Mouse (Mus musculus): ENCODE measurements around the gene Gm38431. TPM values are rescaled to one million over a fixed set of nuclear protein-coding genes. Genes with fewer than 3 reads are reported as not detected.
A peak's percentile ranks its signal among the peaks of the same experiment; 100 is the strongest.

Gene Gm38431
- total RNA-seq, 2 experiments from 2014 or later = 2.1 to 3.5 TPM

DNA sequence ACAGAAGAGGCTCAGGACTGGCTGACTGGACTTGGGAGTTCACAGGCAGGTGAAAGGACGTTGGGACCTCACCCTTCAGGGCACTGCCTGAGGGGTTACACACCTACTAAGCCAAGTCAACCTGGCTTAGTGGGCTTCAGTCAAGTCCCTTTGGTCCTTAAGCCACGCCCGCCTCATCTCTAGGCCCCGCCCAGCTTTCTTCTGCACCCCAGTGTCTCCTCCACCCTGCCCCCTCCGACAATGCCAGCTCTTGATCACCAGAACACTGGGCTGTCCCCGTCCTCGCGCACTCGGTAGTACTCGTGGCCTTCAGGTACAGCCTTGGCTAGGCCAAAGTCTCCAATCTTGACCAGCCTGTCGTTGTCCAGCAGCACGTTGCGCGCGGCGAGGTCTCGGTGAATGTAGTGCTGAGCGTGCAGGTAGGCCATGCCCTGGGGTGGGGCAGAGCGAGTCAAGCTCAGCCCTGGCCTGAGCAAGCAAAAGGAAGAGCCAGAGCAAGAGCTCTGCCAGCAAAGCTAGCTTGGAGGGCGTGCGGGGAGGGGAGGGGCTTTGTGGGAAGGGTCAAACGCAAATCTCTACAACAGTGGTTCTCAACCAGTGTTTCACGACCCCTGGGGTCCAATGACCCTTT lies 15.9 kb upstream of the Gm38431 start:
- no peak for DNase-seq (ENCODE audit: low spot score in 2 of 2)

DNA sequence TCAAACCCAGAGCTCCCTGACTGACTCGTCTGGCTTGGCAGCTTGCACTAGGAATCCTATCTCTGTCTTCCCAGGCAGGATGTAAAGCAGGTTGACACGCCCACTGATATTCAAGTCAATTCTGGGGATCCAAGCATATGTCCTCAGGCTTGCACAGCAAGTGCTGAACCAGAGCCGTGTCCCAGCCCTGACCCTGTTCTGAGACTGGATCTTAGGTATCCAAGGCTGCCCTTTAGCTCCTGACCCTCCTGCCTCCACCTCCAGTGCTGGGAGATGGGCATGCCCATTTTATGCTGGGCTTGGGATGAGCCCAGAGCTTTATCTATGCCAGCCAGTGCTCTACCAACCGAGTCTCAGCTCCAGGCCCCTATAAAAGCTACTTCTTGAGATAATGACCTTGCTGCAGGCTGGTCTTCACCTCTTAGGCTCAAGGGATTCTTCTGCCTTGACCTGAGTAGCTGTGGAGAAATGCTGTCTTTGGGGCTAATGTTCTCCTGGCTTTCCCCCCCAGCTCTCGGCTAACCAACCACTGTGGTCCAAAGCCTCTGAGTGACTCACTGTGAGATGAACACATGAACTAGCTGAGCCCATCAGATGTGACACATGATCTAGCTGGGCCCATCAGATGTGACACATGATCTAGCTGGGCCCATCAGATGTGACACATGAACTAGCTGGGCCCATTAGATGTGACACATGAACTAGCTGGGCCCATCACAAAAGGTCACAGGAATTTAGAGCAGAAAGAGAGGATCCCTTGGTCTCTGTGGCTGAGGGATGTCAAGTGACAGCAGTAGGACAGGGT lies 14.2 kb upstream of the Gm38431 start:
- intact Hi-C loops (cut with DNase I) = no loop called here
- no peak for DNase-seq (ENCODE audit: low spot score in 2 of 2)

More for the DNA sequence above, 15.9 kb upstream of the Gm38431 start:
- intact Hi-C loops (cut with DNase I) = no loop called here

DNA sequence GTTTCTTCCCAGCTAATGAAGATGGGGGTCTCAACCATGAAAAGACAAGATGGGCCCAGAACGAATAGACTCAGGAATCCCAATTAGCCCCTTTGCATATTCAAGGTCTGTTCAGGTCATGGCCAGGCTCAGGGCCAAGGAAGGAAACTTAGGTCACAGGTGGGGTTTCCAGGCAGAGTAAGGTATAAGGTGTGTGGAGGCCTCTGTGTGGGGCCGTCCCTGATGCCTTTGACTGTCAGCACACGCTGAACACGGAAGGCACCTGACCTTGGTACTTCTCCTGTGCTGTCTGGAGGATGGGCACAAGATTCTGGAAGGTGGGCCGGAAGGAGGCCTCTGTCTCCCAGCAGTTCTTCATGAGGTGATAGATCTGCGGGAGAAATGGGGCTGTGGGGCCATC lies 13.0 kb upstream of the Gm38431 start:
- intact Hi-C loops (cut with DNase I) = no loop called here
- DNase-seq (ENCODE audit: low spot score in 2 of 2) = no peak

DNA sequence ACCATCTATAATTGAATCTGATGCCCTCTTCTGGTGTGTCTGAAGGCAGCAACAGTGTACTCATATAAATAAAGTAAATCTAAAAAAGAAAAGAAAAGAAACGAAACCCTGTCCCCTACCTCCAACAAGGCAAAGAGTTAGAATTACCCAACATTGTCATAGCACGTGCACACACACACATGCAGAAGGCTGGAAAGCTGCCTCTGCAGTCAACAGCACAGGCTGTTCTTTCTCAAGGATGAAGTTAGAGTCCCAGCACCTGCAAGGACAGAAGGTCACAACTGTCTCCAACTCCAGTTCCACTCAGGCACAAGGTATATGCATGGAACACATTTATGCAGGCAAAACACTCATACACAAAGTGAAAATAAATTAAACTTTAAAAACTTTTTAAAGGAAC lies 10.3 kb upstream of the Gm38431 start:
- intact Hi-C loops (cut with DNase I) = no loop called here

DNA sequence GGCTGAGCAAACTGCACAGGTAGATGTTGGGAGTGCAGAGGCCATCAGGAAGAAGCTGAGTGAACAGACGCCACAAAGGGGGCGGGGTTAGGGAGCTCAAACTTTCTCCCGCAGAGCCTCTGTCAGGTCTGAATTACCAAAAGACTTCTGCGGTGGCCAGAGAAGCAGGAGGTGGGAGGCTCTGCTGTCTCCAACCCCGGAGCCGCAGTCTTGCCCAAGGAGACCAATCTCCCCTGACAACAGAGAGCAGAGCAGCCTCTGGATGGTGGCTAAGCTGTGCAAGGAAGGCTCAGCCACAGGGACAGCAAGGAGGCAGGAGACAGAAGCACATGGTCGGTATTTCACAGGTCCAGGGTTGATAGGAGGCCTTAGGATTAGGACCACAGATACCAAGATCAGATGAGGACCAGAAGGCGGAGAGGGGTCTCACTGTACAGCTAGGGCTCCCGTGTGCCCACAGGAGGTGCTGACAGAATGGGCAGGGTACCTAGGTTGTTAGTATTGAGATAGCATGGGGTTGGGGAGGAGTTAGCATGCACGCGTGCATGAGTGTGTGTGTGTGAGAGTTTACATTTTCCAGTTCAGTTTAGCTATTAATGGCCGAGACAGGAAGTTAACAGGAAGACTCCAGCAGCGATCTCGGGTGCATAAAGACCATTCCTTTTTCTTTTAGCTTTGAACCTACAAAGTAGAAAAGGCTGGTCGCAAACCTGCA lies 8.8 kb upstream of the Gm38431 start:
- DNase-seq (ENCODE audit: low spot score in 2 of 2) = no peak
- intact Hi-C loops (cut with DNase I) = no loop called here

More for the DNA sequence above, 10.3 kb upstream of the Gm38431 start:
- DNase-seq (ENCODE audit: low spot score in 2 of 2) = no peak

DNA sequence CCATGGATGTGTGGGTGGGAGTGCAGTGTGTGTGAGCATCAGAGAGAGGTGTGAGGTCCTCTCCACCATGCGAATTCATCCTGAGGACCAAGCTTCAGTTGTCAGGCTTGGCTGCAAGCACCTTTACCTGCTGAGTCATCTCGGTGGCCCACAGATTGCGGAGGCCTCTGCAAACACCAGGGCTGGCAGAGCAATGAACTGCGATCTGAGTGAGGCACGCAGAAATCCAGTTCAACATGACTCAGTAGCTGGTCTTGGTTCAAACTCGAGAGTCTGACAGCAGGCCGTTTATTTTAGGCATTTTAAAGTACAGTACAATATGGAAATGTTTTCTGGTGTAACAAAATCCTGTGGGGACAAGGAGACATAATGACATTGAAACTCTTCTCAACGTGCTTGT lies 6.0 kb upstream of the Gm38431 start:
- intact Hi-C loops (cut with DNase I) = no loop called here
- DNase-seq (ENCODE audit: low spot score in 2 of 2) = peak; percentile 72 to 78

DNA sequence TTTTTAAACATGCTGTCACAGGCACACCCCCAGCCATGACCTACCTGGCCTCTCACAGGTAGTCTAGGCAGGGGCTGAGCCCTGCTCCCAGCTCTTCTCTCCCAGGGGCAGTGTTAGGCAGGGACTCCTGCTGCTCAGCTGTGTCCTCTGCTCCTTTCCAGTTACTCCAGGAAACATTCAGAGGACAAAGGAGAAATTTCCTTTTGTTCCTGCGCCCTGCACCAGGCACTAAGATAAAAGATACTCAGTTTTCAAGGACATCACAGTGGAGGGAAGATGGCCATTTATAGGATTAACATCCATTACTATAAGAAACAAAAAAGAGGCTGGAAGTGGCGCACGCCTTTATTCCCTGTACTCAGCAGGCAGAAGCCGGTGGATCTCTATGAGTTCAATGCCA lies 4.2 kb upstream of the Gm38431 start:
- no peak for DNase-seq (ENCODE audit: low spot score in 2 of 2)
- intact Hi-C loops (cut with DNase I) = no loop called here

DNA sequence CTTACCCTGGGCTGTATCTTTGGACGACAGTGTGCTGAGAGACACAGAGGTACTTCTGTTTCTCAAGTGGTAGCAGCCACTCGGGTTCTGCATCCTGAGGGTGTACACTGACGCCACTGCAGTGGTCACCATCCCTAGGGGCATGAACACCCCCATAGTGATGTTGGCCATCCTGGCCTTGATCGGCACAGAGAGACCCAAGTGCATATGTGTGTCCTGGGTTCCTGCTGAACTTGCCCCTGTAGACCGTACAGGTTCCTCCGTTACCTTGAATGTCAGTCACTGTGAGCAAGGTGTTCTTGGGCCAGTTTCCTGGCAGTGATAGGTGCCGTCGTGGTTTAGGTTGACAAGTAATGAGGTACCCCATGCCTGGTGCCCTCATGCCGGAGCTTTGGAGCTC lies 1.6 kb upstream of the Gm38431 start:
- DNase-seq (ENCODE audit: low spot score in 2 of 2) = no peak
- intact Hi-C loops (cut with DNase I) = loop anchor here (5.0 kb wide), 1 partner anchor 39 kb away; the partner anchor contains the start of gene Tyk2

DNA sequence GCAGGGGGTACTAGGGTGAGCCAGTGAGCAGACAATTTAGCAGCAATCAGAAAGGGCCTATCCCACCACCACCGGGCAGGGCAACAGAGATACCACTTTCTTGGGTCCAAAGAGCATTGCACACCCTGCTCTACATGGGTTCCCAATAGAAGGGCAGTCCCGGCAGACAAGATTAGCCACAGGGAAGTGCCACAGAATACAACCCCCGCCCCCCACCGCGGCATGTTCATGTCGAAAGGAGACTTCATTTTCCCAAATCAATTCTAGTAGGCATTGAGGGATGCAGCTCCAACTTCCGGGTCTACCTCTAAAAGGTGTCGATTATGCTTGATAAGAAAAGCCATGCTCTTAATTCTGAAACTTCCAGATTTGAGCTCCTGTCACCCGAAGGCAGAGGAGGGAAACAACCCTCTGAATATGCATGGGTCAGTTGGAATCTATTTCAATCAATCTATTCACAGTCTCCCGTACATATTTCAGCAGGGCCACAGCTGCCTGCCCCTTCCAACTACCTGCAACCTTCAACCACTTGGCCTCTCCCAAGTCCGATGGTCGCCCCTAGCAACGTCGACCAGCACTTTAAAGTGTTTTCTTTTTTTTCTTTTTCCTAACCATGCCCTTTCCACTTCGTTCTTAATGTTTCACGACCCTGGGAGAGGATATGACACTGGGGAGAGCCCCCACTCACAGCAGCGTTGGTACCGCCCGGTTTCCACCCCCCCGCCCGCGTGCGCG lies 658 bp downstream of the Gm38431 start:
- intact Hi-C loops (cut with DNase I) = loop anchor here (5.0 kb wide), 1 partner anchor 41 kb away; the partner anchor contains the start of gene Tyk2
- no peak for DNase-seq (ENCODE audit: low spot score in 2 of 2)

DNA sequence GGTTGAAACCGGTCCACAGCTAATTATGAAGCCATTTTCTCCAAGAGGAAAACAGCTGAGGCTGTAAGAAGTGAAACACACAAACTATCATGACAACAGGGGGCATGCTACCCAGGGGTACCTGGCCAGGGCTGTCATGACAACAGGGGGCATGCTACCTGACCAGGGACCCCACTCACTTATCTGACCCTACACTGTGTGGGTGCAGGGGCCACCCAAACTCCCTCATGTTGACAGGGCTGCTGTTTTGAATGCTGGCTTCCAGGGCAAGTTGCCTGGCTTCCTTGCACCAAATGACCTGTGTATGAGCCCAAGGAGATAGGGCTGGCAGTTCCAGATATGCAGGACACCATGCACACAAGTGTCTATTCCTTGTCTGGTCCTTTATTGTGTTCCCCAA lies 1.3 kb downstream of the Gm38431 start:
- no peak for DNase-seq (ENCODE audit: low spot score in 2 of 2)
- intact Hi-C loops (cut with DNase I) = loop anchor here (5.0 kb wide), 1 partner anchor 42 kb away; the partner anchor contains the start of gene Tyk2

DNA sequence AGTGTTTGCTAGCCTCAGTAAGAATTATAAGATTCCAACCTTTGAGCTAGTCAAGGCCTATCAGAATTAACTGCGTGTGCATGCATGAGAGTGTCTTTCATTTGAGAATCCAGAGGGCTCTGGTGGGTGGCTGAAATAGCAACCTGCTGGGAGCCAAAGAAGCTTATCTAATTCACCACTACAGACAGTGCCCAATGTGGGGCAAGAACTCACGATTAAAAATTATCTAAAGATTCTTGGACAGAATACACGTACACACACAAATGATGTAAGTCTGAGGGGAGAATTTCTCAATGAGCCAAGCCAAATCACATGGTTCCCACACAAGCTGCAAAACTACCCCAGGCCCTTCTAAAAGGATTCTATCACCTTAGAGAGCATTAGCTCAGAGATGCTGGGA lies 8.5 kb downstream of the Gm38431 start:
- intact Hi-C loops (cut with DNase I) = no loop called here
- DNase-seq (ENCODE audit: low spot score in 2 of 2) = no peak

DNA sequence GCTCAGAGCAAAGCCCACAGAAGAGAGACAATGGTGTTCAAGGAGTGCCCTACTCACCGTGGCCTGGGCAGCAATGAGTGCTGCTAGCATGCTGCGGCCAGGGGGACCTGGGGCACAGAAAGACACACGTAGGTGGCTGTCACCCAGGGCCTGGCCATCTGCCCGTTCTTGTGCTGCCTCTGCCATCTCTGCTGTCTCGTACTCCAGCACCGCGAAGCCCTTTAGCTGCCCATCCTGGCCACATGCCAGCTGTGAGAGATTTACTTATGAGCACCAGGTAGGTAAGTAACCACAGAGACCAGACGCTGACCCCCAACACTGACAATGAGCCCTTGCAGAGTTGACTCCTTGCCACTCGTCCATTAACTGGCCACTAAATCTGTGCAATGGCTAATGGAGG lies 10.7 kb downstream of the Gm38431 start:
- no peak for DNase-seq (ENCODE audit: low spot score in 2 of 2)
- intact Hi-C loops (cut with DNase I) = no loop called here

DNA sequence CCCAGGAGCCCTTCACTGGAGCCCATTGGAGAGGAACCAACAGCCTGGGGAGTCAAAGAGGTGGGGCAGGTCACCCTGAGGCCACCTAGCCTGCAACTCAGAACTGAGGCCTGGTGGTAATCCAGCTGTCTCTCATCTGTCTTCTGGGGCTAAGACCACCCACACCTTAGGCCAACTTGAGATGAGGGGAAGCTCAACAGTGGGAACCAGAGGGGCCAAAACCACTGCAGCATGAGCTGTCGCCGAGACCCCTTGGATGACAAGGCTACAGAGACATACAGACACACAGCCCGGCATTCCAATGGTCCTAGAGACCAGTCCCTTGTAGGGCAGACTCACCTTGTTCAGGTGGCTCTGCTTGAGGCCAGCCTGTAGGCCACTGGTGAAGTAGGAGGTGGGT lies 16.2 kb downstream of the Gm38431 start:
- intact Hi-C loops (cut with DNase I) = no loop called here

DNA sequence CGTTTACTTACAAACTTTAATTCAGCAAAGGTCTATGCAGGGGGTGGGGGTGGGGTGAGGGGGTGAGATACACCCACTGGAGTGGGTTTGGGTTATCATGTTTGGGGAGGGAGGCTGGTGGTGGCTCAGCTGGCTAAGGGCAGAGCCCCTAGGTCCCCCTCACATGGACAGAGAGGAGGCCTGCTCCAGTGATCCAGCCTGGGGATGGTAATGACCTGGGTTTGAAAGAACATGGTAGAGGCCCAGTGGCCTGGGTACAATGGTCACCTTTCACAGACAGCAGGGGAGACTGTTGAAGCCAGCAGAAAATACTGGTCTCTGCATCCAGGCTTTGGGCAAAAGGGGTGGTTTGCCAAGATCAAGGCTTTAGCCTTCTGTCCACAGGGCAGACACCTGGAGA lies 17.6 kb downstream of the Gm38431 start:
- intact Hi-C loops (cut with DNase I) = no loop called here
- DNase-seq (ENCODE audit: low spot score in 2 of 2) = no peak

More for the DNA sequence above, 16.2 kb downstream of the Gm38431 start:
- DNase-seq (ENCODE audit: low spot score in 2 of 2) = no peak

DNA sequence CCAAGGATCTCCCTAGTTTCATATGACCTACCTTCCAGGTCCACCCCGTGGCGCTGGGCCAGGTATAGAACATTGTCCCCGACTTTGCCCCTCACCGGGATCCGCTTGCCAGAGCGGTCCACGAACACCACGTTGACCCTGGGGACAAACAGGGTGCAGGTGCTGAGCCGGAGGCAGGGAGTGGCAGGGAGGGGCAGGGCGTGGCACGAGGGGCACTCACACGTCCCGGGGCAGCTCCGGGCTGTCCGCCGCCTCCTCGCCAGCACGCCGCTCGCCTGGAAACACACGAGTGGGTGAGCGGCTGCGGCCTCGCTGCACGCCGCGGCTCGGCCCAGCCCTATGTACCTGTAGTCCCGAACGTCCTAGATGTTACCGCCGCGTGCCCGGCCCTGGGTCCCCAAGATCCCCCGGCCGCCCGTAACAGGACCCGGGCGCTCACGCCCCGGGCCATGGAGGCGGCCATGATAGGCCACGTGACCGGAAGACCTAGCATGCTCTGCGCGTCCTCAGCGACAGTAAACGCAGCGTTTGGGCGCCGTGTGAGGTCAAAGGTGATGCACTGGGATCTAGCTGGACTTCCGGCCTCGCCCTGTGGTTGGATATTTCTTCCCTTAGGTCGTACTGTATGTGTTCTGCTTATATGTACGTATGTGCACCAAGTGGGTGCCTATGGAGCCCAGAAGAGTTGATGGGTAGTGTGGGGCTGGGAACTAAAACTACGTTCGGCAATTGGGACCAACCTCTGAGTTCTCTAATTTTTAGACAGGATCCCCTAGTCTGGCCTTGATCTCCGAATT lies 18.6 kb downstream of the Gm38431 start, which contains the start of the genes Gm49373 and Fdx1l:
TSS of gene Gm49373 (minus strand) at position 53 of the 797 bp plus-strand sequence.
TSS of gene Fdx1l (minus strand) at position 571 of the 797 bp plus-strand sequence.
- peak; percentile 91 to 93 for DNase-seq (ENCODE audit: low spot score in 2 of 2)
- intact Hi-C loops (cut with DNase I) = loop anchor here (2.0 kb wide), 1 partner anchor 40 kb away; the partner anchor contains the start of gene Icam5

DNA sequence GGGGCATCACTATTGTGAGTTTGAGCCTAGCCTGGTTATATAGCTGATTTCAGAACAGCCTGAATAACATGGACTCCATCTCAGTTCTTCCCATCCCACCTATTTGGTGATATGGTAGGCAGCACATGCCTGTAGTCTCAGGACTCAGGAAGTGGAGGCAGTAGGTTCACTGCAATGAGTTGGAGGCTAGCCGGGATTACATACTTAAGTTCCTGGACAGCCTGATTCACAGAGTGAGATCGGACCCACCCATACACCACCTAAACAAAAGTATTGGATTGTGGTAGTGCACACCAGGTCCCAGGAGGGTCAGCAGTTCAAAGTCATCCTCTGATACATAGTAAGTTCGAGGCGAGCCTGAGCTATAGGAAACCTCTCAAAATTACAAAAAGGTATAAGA lies 19.2 kb downstream of the Gm38431 start:
- DNase-seq (ENCODE audit: low spot score in 2 of 2) = peak in 1 of 2 experiments; percentile 29
- intact Hi-C loops (cut with DNase I) = loop anchor here (2.0 kb wide), 1 partner anchor 40 kb away; the partner anchor contains the start of gene Icam5

DNA sequence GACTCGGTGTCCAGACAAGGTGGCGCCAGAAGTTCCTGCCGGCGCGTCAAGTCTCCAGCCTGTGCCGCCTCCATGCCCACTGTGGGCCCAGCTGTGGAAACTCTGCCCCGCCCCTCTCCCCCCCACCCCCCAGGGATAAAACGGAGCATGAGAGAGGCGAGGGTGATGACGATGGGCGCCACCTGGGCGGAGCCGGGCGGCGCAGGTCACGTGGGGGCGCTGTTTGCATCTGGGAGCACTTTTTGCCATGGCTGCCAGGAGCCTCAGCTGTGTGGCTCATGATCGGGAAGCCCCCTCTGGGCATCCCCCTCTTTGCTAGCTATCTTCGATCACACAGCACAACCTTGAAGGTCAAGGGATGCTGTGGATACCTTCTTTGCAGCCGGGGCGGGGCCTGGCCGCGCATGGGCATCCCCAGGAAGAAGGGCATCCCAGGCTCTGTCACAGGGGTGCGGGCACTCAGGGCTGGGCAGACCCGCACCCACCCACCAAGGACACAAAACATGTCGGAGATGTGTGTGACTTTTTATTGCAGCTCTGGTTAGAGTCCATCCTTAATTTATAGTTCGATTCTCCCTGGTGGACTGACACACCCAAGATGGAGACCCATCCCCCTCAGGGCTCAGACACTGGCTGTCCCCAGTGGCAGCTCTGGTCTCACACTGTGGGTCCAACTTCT lies 24.7 kb downstream of the Gm38431 start, which contains the start of gene Zglp1:
TSS of gene Zglp1 (minus strand) at position 88 of the 679 bp plus-strand sequence.
- intact Hi-C loops (cut with DNase I) = no loop called here
- no peak for DNase-seq (ENCODE audit: low spot score in 2 of 2)

DNA sequence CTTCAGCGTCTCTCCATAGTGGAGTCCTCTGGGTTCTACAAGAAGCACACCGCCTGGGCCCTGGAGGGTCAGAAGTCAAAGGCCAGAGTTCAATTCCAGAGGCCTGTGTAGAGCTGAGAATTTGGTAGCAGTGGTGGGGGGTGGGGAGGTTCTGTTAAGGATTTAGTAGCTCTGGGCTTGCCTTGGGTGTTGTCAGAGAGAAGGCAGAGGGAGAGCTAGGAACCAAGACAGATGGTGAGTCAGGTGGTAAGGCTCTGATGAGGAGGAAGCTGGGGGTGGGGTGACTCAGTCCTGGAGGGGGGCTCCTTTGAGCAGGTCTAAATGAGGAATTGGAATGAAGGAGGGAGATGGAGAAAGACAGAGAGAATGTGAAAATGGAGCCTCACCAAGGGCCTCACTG lies 28.9 kb downstream of the Gm38431 start:
- intact Hi-C loops (cut with DNase I) = loop anchor here (1.0 to 2.0 kb wide), 2 partner anchors 22 to 31 kb away; partner anchors contain the start of gene Icam5
- DNase-seq (ENCODE audit: low spot score in 2 of 2) = peak; percentile 71 to 81

Measured in left cerebral cortex, postnatal 36 days (tissue).